Mouse (Mus musculus): ENCODE results near the gene Csnk1d. TPM values are rescaled to one million over a fixed set of nuclear protein-coding genes. Genes with fewer than 3 reads are reported as not detected.

Csnk1d gene
- polyA plus RNA-seq (2016; fragmentation: Nextera tagmentation; extraction: Ambion mirVana), result 150 and 165 TPM in 2 replicates

DNA sequence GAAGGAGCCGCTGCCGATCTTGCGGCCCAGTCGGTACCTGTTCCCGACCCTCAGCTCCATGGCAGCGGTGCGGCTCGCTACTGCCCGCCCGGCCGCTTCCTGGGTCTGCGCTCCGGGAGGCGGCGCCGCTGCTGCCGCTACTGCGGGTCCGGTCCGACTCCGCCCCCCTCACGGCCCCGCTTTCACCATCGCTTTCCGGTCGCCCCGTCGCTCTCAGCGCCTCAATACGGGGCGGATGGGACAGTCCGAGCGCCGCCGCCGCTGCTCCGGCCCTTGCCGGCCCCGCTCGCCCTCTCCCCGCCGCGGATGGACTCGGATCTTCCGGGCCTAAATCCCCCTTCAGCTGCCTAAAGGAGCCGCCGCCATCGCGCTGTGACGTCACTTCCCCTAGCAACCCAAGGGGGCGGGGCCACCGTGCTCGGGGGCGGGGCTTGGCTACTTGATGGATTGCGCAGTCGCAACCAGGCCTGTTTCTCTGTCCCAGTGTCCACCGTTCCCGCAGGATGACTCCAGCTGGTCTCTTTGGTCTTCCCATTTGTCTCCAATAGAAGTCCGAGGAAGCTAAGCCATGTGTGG lies at the start of gene Csnk1d:
Gene Csnk1d, minus strand, starts transcription at position 380 of the 576 bp plus-strand sequence.
- Histone ChIP-seq H3K4me1 (peaks cover 48% of the 10 kb centered on the region), H3K9me3 (no peaks in the 10 kb centered on the region), H3K36me3 (replicated peaks) (peaks cover 6% of the 10 kb centered on the region), H3K9ac (peak within 1 kb of the TSS; percentile 100), H3K4me2 (peak within 1 kb of the TSS; percentile 75), H3K27ac (peak within 1 kb of the TSS; percentile 98), H3K27me3 (no peaks in the 10 kb centered on the region), H3K4me3 (replicated peaks) (peak within 1 kb of the TSS; percentile 100)
- ATAC-seq (ENCODE audit: low FRiP score), result peak; percentile 91
- WGBS, result 0% methylated on average over 51 of the region's 59 CpGs

DNA sequence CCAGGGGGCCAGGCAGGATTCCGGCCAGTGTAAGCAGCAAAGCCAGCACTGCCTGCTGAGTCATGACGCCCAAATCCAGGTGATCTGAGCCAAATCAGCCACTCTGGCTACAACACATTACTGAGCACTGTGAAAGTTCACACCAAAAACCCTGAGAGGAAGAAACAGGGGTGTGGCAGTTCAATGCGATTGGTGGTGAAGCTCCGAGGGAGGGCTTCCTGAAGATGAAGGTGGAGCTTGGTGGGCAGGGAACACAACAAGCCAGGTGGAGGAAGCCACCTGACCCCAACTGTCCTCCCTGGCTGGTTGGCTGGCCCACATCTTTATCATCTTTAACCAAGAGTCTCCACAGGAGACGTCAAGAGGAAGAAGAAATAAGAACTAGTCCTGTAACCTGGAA lies 48.2 kb upstream of the Csnk1d start, which contains the start of gene Cd7:
Gene Cd7, minus strand, starts transcription at position 117 of the 400 bp plus-strand sequence.
- Histone ChIP-seq H3K27me3 (peaks cover 9% of the 10 kb centered on the region), H3K4me3 (replicated peaks) (no peak within 1 kb of the TSS), H3K36me3 (replicated peaks) (no peaks in the 10 kb centered on the region), H3K4me1 (no peaks in the 10 kb centered on the region), H3K27ac (no peak within 1 kb of the TSS), H3K9ac (no peak within 1 kb of the TSS), H3K9me3 (no peaks in the 10 kb centered on the region), H3K4me2 (no peak within 1 kb of the TSS)
- ATAC-seq (ENCODE audit: low FRiP score), result no peak
- WGBS, result 81% methylated on average over 5 of the region's 5 CpGs

GRCm38 (mm10) chr11:121038366-121039240 lies 47.5 kb upstream of the Csnk1d start:
- Histone ChIP-seq H3K27ac (no peak overlapping the region), H3K27me3 (peaks cover 9% of the 10 kb centered on the region; the same call in 1 of the 2 replicates), H3K4me2 (no peak overlapping the region), H3K36me3 (replicated peaks) (no peaks in the 10 kb centered on the region), H3K4me3 (replicated peaks) (no peak overlapping the region), H3K9ac (no peak overlapping the region), H3K9me3 (no peaks in the 10 kb centered on the region), H3K4me1 (no peaks in the 10 kb centered on the region)
- WGBS, result 92% methylated on average over 11 of the region's 11 CpGs
- no peak for ATAC-seq (ENCODE audit: low FRiP score)

- Histone ChIP-seq H3K4me3 (replicated peaks) (no peak overlapping the region), H3K4me2 (no peak overlapping the region), H3K9ac (no peak overlapping the region), H3K27me3 (peaks cover 5% of the 10 kb centered on the region; the same call in 1 of the 2 replicates), H3K27ac (no peak overlapping the region), H3K36me3 (replicated peaks) (no peaks in the 10 kb centered on the region), H3K9me3 (no peaks in the 10 kb centered on the region), H3K4me1 (no peaks in the 10 kb centered on the region)
- no peak for ATAC-seq (ENCODE audit: low FRiP score)
- WGBS, result 86% methylated on average over 5 of the region's 5 CpGs
Measured at GRCm38 (mm10) chr11:121033118-121033517, 42.0 kb upstream of the Csnk1d start.

- Histone ChIP-seq H3K9me3 (no peaks in the 10 kb centered on the region), H3K4me1 (no peaks in the 10 kb centered on the region), H3K36me3 (replicated peaks) (no peaks in the 10 kb centered on the region), H3K4me2 (no peak overlapping the region), H3K27me3 (no peaks in the 10 kb centered on the region), H3K4me3 (replicated peaks) (no peak overlapping the region), H3K27ac (no peak overlapping the region), H3K9ac (no peak overlapping the region)
- whole genome bisulfite sequencing, result 87% methylated on average over 7 of the region's 7 CpGs
- no peak for ATAC-seq (ENCODE audit: low FRiP score)
Measured at GRCm38 (mm10) chr11:121027259-121027658, 36.1 kb upstream of the Csnk1d start.

GRCm38 (mm10) chr11:121024163-121024562 lies 33.0 kb upstream of the Csnk1d start:
- WGBS, result 72% methylated on average over 6 of the region's 6 CpGs
- ATAC-seq (ENCODE audit: low FRiP score), result no peak
- Histone ChIP-seq H3K27me3 (no peaks in the 10 kb centered on the region), H3K4me2 (no peak overlapping the region), H3K9ac (no peak overlapping the region), H3K4me3 (replicated peaks) (no peak overlapping the region), H3K27ac (no peak overlapping the region), H3K9me3 (no peaks in the 10 kb centered on the region), H3K4me1 (no peaks in the 10 kb centered on the region), H3K36me3 (replicated peaks) (no peaks in the 10 kb centered on the region)

DNA sequence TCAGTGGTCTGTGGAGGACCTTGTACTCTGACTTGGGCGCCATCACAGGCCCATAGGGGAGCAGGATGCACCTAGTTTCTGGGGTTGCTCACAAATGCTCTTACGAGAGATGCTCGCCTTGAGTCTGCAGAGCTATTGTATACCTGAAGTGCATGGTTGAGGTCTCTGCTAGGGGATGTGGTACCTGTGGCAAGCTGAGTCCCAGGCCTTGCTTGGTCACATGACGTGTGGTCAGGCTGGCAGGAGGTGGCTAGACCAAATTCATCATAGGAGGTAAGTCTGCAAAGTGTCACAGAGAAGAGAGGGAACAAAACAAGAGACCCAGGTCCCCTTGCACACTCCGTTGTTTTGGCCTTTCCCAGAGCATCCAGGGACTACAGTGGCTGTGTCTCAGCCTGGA lies 28.4 kb upstream of the Csnk1d start:
- no peak overlapping the region for H3K27ac ChIP-seq
- 81% methylated on average over 5 of the region's 5 CpGs for WGBS
- no peaks in the 10 kb centered on the region for H3K27me3 ChIP-seq
- no peaks in the 10 kb centered on the region for H3K36me3 ChIP-seq (replicated peaks)
- ATAC-seq (ENCODE audit: low FRiP score), result no peak
- no peak overlapping the region for H3K9ac ChIP-seq
- H3K4me3 ChIP-seq (replicated peaks), result no peak overlapping the region
- H3K9me3 ChIP-seq, result no peaks in the 10 kb centered on the region
- H3K4me2 ChIP-seq, result no peak overlapping the region
- peaks cover 3% of the 10 kb centered on the region; the same call in 1 of the 2 replicates for H3K4me1 ChIP-seq

DNA sequence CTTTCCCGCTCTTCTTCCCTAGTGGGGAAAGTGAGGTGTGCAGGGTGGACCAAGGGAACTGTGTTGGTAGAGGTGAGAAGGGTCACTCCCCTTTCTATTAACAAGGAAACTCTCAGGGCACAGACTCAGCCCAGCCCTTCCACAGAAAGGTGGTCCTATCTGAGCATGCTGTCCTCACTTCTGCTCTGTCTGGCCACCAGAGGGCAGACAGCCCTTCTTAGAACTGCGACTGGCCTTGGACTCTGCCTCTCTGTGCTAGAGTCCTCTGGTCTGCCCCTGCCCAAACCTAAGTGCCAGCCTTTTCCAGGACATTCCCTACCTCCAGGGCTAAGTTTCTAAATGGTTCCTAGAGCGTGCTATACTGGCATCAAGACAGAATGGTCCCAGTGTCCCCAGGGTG lies 26.6 kb upstream of the Csnk1d start:
- WGBS, result 40% methylated on average over 3 of the region's 3 CpGs
- H3K27ac ChIP-seq, result no peak overlapping the region
- H3K4me2 ChIP-seq, result no peak overlapping the region
- H3K9ac ChIP-seq, result no peak overlapping the region
- no peaks in the 10 kb centered on the region for H3K9me3 ChIP-seq
- no peaks in the 10 kb centered on the region for H3K36me3 ChIP-seq (replicated peaks)
- peak; percentile 67; the same call in 1 of the 2 replicates for ATAC-seq (ENCODE audit: low FRiP score)
- H3K4me3 ChIP-seq (replicated peaks), result no peak overlapping the region
- peaks cover 3% of the 10 kb centered on the region; the same call in 1 of the 2 replicates for H3K4me1 ChIP-seq
- no peaks in the 10 kb centered on the region for H3K27me3 ChIP-seq

- Histone ChIP-seq H3K27me3 (no peaks in the 10 kb centered on the region), H3K4me2 (no peak overlapping the region), H3K4me1 (peaks cover 3% of the 10 kb centered on the region; the same call in 1 of the 2 replicates), H3K9me3 (no peaks in the 10 kb centered on the region), H3K4me3 (replicated peaks) (no peak overlapping the region), H3K36me3 (replicated peaks) (no peaks in the 10 kb centered on the region), H3K9ac (no peak overlapping the region), H3K27ac (no peak overlapping the region)
- WGBS, result 79% methylated on average over 6 of the region's 6 CpGs
- ATAC-seq (ENCODE audit: low FRiP score), result no peak
Measured at GRCm38 (mm10) chr11:121015472-121015871, 24.3 kb upstream of the Csnk1d start.

DNA sequence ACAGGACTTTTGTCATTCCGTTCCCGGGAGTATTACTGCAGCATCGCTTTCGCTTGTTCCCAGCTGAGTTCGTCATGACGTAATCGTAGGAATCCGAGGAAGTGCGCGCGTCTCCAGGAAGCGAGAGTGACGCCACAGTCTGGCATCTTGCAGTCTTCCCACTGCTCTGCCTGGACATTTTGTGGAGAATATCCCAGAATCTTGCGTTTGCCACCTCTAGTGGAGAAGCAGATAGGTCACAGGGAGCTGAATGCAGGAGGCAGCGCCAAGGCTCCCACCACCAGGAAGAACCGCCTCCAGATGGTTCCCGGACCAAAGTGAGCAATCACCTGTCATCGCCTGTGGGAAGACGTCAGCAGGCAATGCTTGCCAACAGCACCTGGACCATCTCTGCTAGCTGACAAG lies 23.8 kb upstream of the Csnk1d start:
- Histone ChIP-seq H3K4me1 (peaks cover 3% of the 10 kb centered on the region; the same call in 1 of the 2 replicates), H3K27me3 (no peaks in the 10 kb centered on the region), H3K27ac (no peak overlapping the region), H3K4me3 (replicated peaks) (0 out of 2 replicates have a peak overlapping the region, but pooled peaks have one; percentile 2), H3K9ac (no peak overlapping the region), H3K36me3 (replicated peaks) (no peaks in the 10 kb centered on the region), H3K9me3 (no peaks in the 10 kb centered on the region), H3K4me2 (peak overlapping the region; percentile 27)
- whole genome bisulfite sequencing, result 67% methylated on average over 19 of the region's 19 CpGs
- ATAC-seq (ENCODE audit: low FRiP score), result no peak

DNA sequence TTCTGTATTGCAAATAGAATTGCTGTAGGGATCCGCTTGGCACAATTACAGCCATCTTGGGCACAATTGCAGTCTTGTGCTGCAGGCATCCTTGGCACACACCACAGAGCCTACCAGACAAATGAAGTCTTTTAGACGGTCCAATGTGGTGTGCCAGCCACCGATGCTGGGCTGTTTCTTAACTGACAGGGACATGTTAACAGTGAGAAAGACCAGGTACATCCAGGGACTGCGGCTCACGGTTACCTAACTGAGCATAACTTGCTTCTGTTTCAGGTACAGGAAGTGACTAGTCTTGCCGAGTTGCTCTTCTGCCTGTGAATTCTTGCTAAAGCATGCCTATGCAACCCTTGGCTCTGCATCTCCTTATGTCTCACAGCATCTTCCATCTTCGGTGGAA lies 22.5 kb upstream of the Csnk1d start:
- Histone ChIP-seq H3K9ac (no peak overlapping the region), H3K36me3 (replicated peaks) (no peaks in the 10 kb centered on the region), H3K27me3 (no peaks in the 10 kb centered on the region), H3K4me3 (replicated peaks) (no peak overlapping the region), H3K4me2 (no peak overlapping the region), H3K4me1 (peaks cover 3% of the 10 kb centered on the region; the same call in 1 of the 2 replicates), H3K9me3 (no peaks in the 10 kb centered on the region), H3K27ac (no peak overlapping the region)
- 89% methylated on average over 7 of the region's 7 CpGs for WGBS
- no peak for ATAC-seq (ENCODE audit: low FRiP score)

- Histone ChIP-seq H3K36me3 (replicated peaks) (no peaks in the 10 kb centered on the region), H3K27ac (no peak overlapping the region), H3K4me1 (peaks cover 3% of the 10 kb centered on the region; the same call in 1 of the 2 replicates), H3K9me3 (no peaks in the 10 kb centered on the region), H3K27me3 (no peaks in the 10 kb centered on the region), H3K4me3 (replicated peaks) (no peak overlapping the region), H3K4me2 (no peak overlapping the region), H3K9ac (no peak overlapping the region)
- 94% methylated on average over 3 of the region's 3 CpGs for WGBS
- no peak for ATAC-seq (ENCODE audit: low FRiP score)
Measured at GRCm38 (mm10) chr11:121010044-121010755, 19.1 kb upstream of the Csnk1d start.

Measured in forebrain, embryonic 12.5 days (tissue).